Mouse (Mus musculus) heart, postnatal 0 days (tissue): ENCODE measurements around the gene Zc2hc1c. TPM values are rescaled to one million over a fixed set of nuclear protein-coding genes. Genes with fewer than 3 reads are reported as not detected.

ENCODE experiments used
- ATAC-seq: fragments of 200-750 bp; cut with Nextera tagmentation; 2 replicates; pipeline ENCODE4 v1.8.0; 2017; ENCODE audit warnings: low read depth, moderate number of reproducible peaks, moderate library complexity; ENCODE audit not compliant: insufficient read depth
- DNase-seq: peaks from one replicate; pipeline ENCODE4 v3.0.0-alpha.2; 2016; ENCODE audit warnings: low spot score
- H3K27ac ChIP-seq: fragments of 300-500 bp; sonication (generic); 2 replicates; pipeline ENCODE4 v1.5.1; 2014; ENCODE audit warnings: low read depth, mild to moderate bottlenecking
- H3K27me3 ChIP-seq: fragments of 300-500 bp; sonication (generic); 2 replicates; pipeline ENCODE4 v1.6.1; 2014; ENCODE audit warnings: low read length, mixed read lengths; ENCODE audit not compliant: control insufficient read depth, insufficient read depth
- H3K36me3 ChIP-seq: fragments of 300-500 bp; sonication (generic); replicated peaks from 2 replicates; pipeline ENCODE4 v1.6.1; 2014; ENCODE audit warnings: low read length, mixed read lengths; ENCODE audit not compliant: control insufficient read depth, insufficient read depth
- H3K4me1 ChIP-seq: fragments of 300-500 bp; sonication (generic); 2 replicates; pipeline ENCODE4 v1.6.1; 2014; ENCODE audit warnings: antibody characterized with exemption; ENCODE audit not compliant: control insufficient read depth, insufficient read depth
- H3K4me2 ChIP-seq: fragments of 300-500 bp; sonication (generic); 2 replicates; pipeline ENCODE4 v1.6.1; 2014; ENCODE audit warnings: low read depth, mild to moderate bottlenecking, low read length, moderate library complexity
- H3K4me3 ChIP-seq: fragments of 300-500 bp; sonication (generic); 2 replicates; pipeline ENCODE4 v1.5.1; 2014; ENCODE audit warnings: low read depth, low read length
- H3K9ac ChIP-seq: fragments of 300-500 bp; sonication (generic); replicated peaks from 2 replicates; pipeline ENCODE4 v1.6.1; 2014; ENCODE audit warnings: low read depth, low read length, mixed read lengths
- H3K9me3 ChIP-seq: fragments of 300-500 bp; sonication (generic); replicated peaks from 2 replicates; pipeline ENCODE4 v1.6.1; 2016; ENCODE audit warnings: low read length; ENCODE audit not compliant: control insufficient read depth
- CTCF ChIP-seq: IDR thresholded peaks from 2 replicates; pipeline ENCODE4 v1.5.1; 2016; ENCODE audit warnings: antibody characterized with exemption, control low read depth, low read depth
- EP300 ChIP-seq: IDR thresholded peaks from 2 replicates; pipeline ENCODE4 v1.6.1; 2016; ENCODE audit warnings: antibody characterized with exemption, low read depth
- WGBS: fragments of 180-500 bp; shearing (Covaris S2); extraction: QIAGEN DNeasy Blood & Tissue Kit; methylation state at CpG from one replicate; pipeline ENCODE4 v1.1.7; 2014; 5-methylcytosine and 5-hydroxymethylcytosine counted together
- polyA plus RNA-seq: library from polyadenylated mRNA; unstranded; fragments of >200 nt; fragmentation: Nextera tagmentation; extraction: Ambion mirVana; gene quantifications from 2 replicates; pipeline ENCODE4 v1.2.1, GENCODE M21; 2015
- total RNA-seq: library from RNA; depleted of rRNA; stranded (reverse); fragments of >200 nt; gene quantifications from 2 replicates; pipeline ENCODE4 v1.2.3, GENCODE M21; 2014; ENCODE audit warnings: low replicate concordance

The Zc2hc1c gene
- total and polyA plus RNA-seq, 2 experiments from 2014 or later: 0.80 to 1.1 TPM

DNA sequence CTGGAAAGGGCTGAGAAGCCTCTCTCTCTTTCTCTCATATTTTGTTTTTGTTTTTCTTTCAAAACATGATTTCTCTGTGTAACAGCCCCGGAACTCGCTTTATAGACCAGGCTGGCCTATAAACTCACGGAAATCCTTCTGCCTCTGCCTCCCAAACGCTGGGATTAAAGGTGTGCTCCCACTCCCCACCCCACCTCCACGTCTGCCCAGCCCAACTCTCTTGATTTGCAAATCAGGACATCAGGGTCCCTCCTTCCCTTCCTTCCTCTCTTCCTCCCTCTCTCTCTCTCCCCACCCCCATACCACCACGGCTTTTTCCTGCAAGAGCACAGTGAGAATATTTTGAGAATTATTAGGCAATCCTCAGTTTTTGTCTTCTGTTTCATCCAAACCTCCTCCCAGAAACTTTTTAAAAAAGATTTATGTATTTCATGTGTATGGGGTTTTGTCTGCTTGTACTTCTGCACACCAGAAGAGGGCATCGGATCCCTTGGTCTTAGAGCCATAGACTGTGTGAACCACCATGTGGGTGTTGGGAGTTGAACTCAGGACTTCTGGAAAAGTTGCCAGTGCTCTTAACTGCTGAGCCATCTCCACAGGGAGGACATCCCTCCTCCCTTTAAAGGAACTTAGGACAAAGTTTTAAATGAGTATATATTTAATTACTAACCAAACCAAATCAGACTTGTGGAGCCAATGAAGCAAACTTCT is 17.1 kb upstream of the Zc2hc1c start:
- Histone ChIP-seq H3K9me3 (no peaks in the 10 kb centered on the region), H3K4me1 (no peaks in the 10 kb centered on the region), H3K4me2 (no peak overlapping the region), H3K27ac (no peak overlapping the region), H3K27me3 (no peaks in the 10 kb centered on the region), H3K4me3 (no peak overlapping the region), H3K36me3 (peaks cover 8% of the 10 kb centered on the region; the same call in 1 of the 2 replicates), H3K9ac (no peak overlapping the region)
- no peak for DNase-seq
- 63% methylated on average over 7 of the region's 7 CpGs for WGBS
- ATAC-seq: no peak
- no peak for TF ChIP-seq CTCF
- no peak for TF ChIP-seq EP300

DNA sequence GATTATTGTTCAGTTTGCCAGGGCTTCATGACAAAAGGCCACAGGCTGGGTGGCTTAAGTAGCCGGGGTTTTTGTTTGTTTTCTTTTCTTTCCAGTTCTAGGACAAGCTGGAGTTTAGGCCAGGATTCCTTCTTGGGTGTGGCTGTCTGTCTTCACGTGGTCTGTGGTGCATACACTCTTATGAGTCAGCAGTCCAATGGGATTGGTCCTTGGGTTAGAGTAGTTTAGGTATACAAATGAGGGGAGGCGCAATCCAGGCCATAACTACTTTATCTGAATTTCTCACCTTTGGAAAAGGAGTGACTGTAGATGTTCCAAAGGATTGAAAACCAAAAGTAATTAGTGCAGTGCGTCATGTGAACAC is 16.6 kb upstream of the Zc2hc1c start:
- ATAC-seq (no peak), DNase-seq (no peak)
- Histone ChIP-seq H3K27me3 (no peaks in the 10 kb centered on the region), H3K4me1 (no peaks in the 10 kb centered on the region), H3K27ac (no peak overlapping the region), H3K4me2 (no peak overlapping the region), H3K4me3 (no peak overlapping the region), H3K9me3 (no peaks in the 10 kb centered on the region), H3K36me3 (peaks cover 12% of the 10 kb centered on the region; the same call in 1 of the 2 replicates), H3K9ac (no peak overlapping the region)
- no peak for TF ChIP-seq CTCF
- no peak for TF ChIP-seq EP300
- 66% methylated on average over 4 of the region's 4 CpGs for WGBS

DNA sequence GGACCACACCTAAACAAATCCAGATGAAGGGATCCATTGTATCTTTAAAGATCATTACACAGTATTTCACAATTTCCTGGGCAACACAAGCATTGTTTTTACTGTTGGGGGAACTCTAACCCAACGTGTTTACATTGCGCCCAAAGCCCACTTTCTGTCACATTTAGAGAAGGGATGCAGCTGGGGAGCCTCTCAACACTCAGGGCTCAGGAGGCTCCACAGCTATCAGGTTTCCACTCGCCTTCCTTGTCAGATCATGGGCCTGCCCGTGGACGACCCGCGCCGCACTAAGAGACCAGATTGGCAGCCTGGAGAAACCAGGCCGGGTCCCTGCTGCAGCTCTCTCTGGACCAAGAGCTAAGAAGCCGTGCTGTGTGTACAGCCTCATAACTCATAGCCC is 14.9 kb upstream of the Zc2hc1c start:
- no peak overlapping the region for H3K4me3 ChIP-seq
- TF ChIP-seq CTCF (no peak), EP300 (no peak)
- 61% methylated on average over 10 of the region's 10 CpGs for WGBS

DNA sequence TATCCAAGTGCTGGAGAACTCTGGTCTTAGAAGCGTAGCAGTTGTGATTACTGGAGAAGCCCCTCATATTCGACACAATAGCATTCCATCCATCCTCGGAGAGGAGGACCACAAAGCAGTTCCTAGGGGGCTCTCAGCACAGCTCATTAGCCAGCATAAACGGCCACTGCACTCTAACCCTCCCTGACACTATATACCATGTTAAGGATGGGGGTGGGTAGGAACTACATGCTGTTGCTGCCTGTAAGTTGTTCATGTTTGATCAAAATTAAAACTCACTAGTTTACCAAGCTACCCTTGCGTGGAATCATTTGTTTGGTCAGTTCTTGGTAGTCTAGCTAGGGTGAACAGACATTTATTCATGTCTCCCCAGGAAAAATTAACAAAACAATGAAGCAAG is 12.1 kb upstream of the Zc2hc1c start:
- ATAC-seq (no peak), DNase-seq (no peak)
- Histone ChIP-seq H3K9ac (no peak overlapping the region), H3K27me3 (no peaks in the 10 kb centered on the region), H3K36me3 (peaks cover 12% of the 10 kb centered on the region; the same call in 1 of the 2 replicates), H3K27ac (no peak overlapping the region), H3K4me3 (no peak overlapping the region), H3K9me3 (no peaks in the 10 kb centered on the region), H3K4me1 (peaks cover 6% of the 10 kb centered on the region), H3K4me2 (no peak overlapping the region)
- TF ChIP-seq EP300 (no peak), CTCF (no peak)
- WGBS: 82% methylated on average over 5 of the region's 5 CpGs

More for the DNA sequence above, 14.9 kb upstream of the Zc2hc1c start:
- no peak overlapping the region for H3K4me2 ChIP-seq
- H3K27me3 ChIP-seq: no peaks in the 10 kb centered on the region
- H3K9ac ChIP-seq: no peak overlapping the region
- H3K9me3 ChIP-seq: no peaks in the 10 kb centered on the region
- peaks cover 12% of the 10 kb centered on the region; the same call in 1 of the 2 replicates for H3K36me3 ChIP-seq
- DNase-seq (no peak), ATAC-seq (no peak)
- H3K4me1 ChIP-seq: no peaks in the 10 kb centered on the region
- H3K27ac ChIP-seq: no peak overlapping the region

DNA sequence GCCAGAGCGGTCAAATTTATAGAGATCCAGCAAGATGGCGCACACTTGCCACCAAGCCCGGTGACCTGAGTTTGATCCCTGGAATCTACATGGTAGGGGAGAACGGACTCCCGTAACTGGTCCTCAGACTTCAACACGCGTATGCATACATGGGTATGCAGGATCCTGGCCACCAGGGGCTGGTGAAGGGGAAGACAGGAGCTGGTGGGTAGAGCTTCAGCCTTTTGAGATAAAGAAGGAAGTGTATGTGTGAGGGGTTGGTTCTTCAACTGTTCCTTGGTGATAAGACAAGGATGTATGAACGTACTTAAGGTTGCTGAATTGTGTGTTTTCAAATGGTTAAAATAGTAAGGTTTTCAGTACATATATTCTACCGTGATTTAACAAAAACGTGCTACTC is 9.5 kb upstream of the Zc2hc1c start:
- no peaks in the 10 kb centered on the region for H3K27me3 ChIP-seq
- DNase-seq (no peak), ATAC-seq (no peak)
- no peak overlapping the region for H3K27ac ChIP-seq
- WGBS: 91% methylated on average over 10 of the region's 10 CpGs
- H3K9ac ChIP-seq: no peak overlapping the region
- no peak overlapping the region for H3K4me2 ChIP-seq
- no peak for TF ChIP-seq CTCF
- peaks cover 12% of the 10 kb centered on the region; the same call in 1 of the 2 replicates for H3K36me3 ChIP-seq
- H3K4me3 ChIP-seq: no peak overlapping the region
- peaks cover 6% of the 10 kb centered on the region for H3K4me1 ChIP-seq
- H3K9me3 ChIP-seq: no peaks in the 10 kb centered on the region
